Mouse (Mus musculus) midbrain, embryonic 14.5 days (tissue): ENCODE measurements at regions not wholly inside any gene's neighbourhood (a gene's known extent, or its start where the extent isn't known, plus 50 kb on each side); places are given as distances from the start of the nearest gene placed in this dataset.
A peak's percentile ranks its signal among the peaks of the same experiment; 100 is the strongest.

Experiments
- ATAC-seq: fragments of 200-750 bp; cut with Nextera tagmentation; 2 replicates; pipeline ENCODE4 v1.8.0; 2017; ENCODE audit warnings: moderate number of reproducible peaks, moderate library complexity; ENCODE audit not compliant: low FRiP score, low TSS enrichment
- DNase-seq: peaks from one replicate; pipeline ENCODE4 v3.0.0-alpha.2; 2015
- H3K27ac ChIP-seq: fragments of 300-500 bp; sonication (generic); replicated peaks from 2 replicates; pipeline ENCODE4 v1.5.1; 2014; ENCODE audit warnings: mild to moderate bottlenecking, low read depth, low read length, moderate library complexity
- H3K27me3 ChIP-seq: fragments of 300-500 bp; sonication (generic); 2 replicates; pipeline ENCODE4 v1.6.1; 2014; ENCODE audit warnings: low read length, control low read depth, mixed read lengths; ENCODE audit not compliant: control insufficient read depth, insufficient read depth
- H3K36me3 ChIP-seq: fragments of 300-500 bp; sonication (generic); 2 replicates; pipeline ENCODE4 v1.6.1; 2014; ENCODE audit warnings: low read length, control low read depth; ENCODE audit not compliant: control insufficient read depth, insufficient read depth
- H3K4me1 ChIP-seq: fragments of 300-500 bp; sonication (generic); 2 replicates; pipeline ENCODE4 v1.6.1; 2014; ENCODE audit warnings: mild to moderate bottlenecking, antibody characterized with exemption, low read length, control low read depth; ENCODE audit not compliant: control insufficient read depth, insufficient read depth
- H3K4me2 ChIP-seq: fragments of 300-500 bp; sonication (generic); 2 replicates; pipeline ENCODE4 v1.6.1; 2014; ENCODE audit warnings: mild to moderate bottlenecking, low read length, moderate library complexity
- H3K4me3 ChIP-seq: fragments of 300-500 bp; sonication (generic); replicated peaks from 2 replicates; pipeline ENCODE4 v1.5.1; 2014; ENCODE audit warnings: low read depth, low read length
- H3K9ac ChIP-seq: fragments of 300-500 bp; sonication (generic); replicated peaks from 2 replicates; pipeline ENCODE4 v1.6.1; 2014; ENCODE audit warnings: mild to moderate bottlenecking, low read length, moderate library complexity
- H3K9me3 ChIP-seq: fragments of 300-500 bp; sonication (generic); 2 replicates; pipeline ENCODE4 v1.6.1; 2016; ENCODE audit warnings: low read length, control low read depth, mixed read lengths; ENCODE audit not compliant: control insufficient read depth
- whole genome bisulfite sequencing: fragments of 180-500 bp; shearing (Covaris S2); extraction: QIAGEN DNeasy Blood & Tissue Kit; methylation state at CpG from one replicate; pipeline ENCODE4 v1.1.7; 2014; 5-methylcytosine and 5-hydroxymethylcytosine counted together

- Histone ChIP-seq H3K27me3 (no peaks in the 10 kb centered on the region), H3K27ac (no peak overlapping the region), H3K4me1 (no peaks in the 10 kb centered on the region), H3K4me3 (no peak overlapping the region), H3K9me3 (no peaks in the 10 kb centered on the region), H3K9ac (no peak overlapping the region), H3K36me3 (no peaks in the 10 kb centered on the region), H3K4me2 (no peak overlapping the region)
- DNase-seq: peak; percentile 60
- ATAC-seq: no peak
- WGBS: 68% methylated on average over 1 of the region's 1 CpGs
These were observed 185.2 kb downstream of the Dad1 start for GRCm38 (mm10) chr14:54068684-54069083.

- peaks cover 5% of the 10 kb centered on the region; the same call in 1 of the 2 replicates for H3K4me1 ChIP-seq
- H3K27ac ChIP-seq: no peak overlapping the region; the same call in 1 of the 2 replicates
- no peak overlapping the region for H3K9ac ChIP-seq
- H3K4me3 ChIP-seq: no peak overlapping the region
- no peak overlapping the region for H3K4me2 ChIP-seq
- 55% methylated on average over 4 of the region's 4 CpGs for WGBS
- H3K9me3 ChIP-seq: no peaks in the 10 kb centered on the region
- no peak for DNase-seq
- no peaks in the 10 kb centered on the region for H3K36me3 ChIP-seq
- H3K27me3 ChIP-seq: no peaks in the 10 kb centered on the region
- no peak for ATAC-seq
These were observed 188.4 kb downstream of the Dad1 start for GRCm38 (mm10) chr14:54065466-54065865.

- H3K4me2 ChIP-seq: peak overlapping the region; percentile 18; the same call in 1 of the 2 replicates
- H3K4me1 ChIP-seq: peaks cover 11% of the 10 kb centered on the region
- peak overlapping the region; percentile 45; the same call in 1 of the 2 replicates for H3K27ac ChIP-seq
- ATAC-seq (peak; percentile 31; the same call in 1 of the 2 replicates), DNase-seq (peak; percentile 92)
- H3K9me3 ChIP-seq: no peaks in the 10 kb centered on the region
- H3K4me3 ChIP-seq: no peak overlapping the region
- H3K27me3 ChIP-seq: no peaks in the 10 kb centered on the region
- H3K9ac ChIP-seq: no peak overlapping the region
- H3K36me3 ChIP-seq: no peaks in the 10 kb centered on the region
- WGBS: 24% methylated on average over 11 of the region's 11 CpGs
These were observed 189.1 kb downstream of the Dad1 start for GRCm38 (mm10) chr14:54064541-54065402.

GRCm38 (mm10) chr14:54061570-54061969, 192.3 kb downstream of the Dad1 start:
- H3K9ac ChIP-seq: no peak overlapping the region
- DNase-seq (no peak), ATAC-seq (no peak)
- 0 out of 2 replicates have a peak overlapping the region, but pooled peaks have one; percentile 33 for H3K27ac ChIP-seq
- no peaks in the 10 kb centered on the region for H3K27me3 ChIP-seq
- no peaks in the 10 kb centered on the region for H3K9me3 ChIP-seq
- peaks cover 23% of the 10 kb centered on the region for H3K4me1 ChIP-seq
- no peak overlapping the region for H3K4me3 ChIP-seq
- WGBS: 19% methylated on average over 3 of the region's 3 CpGs
- no peaks in the 10 kb centered on the region for H3K36me3 ChIP-seq
- no peak overlapping the region for H3K4me2 ChIP-seq

GRCm38 (mm10) chr14:54059776-54060175, 194.1 kb downstream of the Dad1 start:
- 16% methylated on average over 4 of the region's 4 CpGs for WGBS
- ATAC-seq (peak; percentile 85), DNase-seq (peak; percentile 97)
- Histone ChIP-seq H3K36me3 (no peaks in the 10 kb centered on the region), H3K9me3 (no peaks in the 10 kb centered on the region), H3K4me1 (peaks cover 23% of the 10 kb centered on the region), H3K4me3 (no peak overlapping the region), H3K9ac (no peak overlapping the region), H3K27me3 (no peaks in the 10 kb centered on the region), H3K27ac (peak overlapping the region; percentile 10; the same call in 1 of the 2 replicates), H3K4me2 (no peak overlapping the region)

- peaks cover 23% of the 10 kb centered on the region for H3K4me1 ChIP-seq
- H3K9ac ChIP-seq: no peak overlapping the region
- no peak overlapping the region for H3K4me3 ChIP-seq
- no peaks in the 10 kb centered on the region for H3K36me3 ChIP-seq
- H3K27ac ChIP-seq: peak overlapping the region; percentile 66; the same call in 1 of the 2 replicates
- H3K9me3 ChIP-seq: no peaks in the 10 kb centered on the region
- H3K4me2 ChIP-seq: no peak overlapping the region
- no peaks in the 10 kb centered on the region for H3K27me3 ChIP-seq
- ATAC-seq: no peak
- WGBS: 81% methylated on average over 6 of the region's 6 CpGs
- DNase-seq: no peak
These were observed 194.8 kb downstream of the Dad1 start for GRCm38 (mm10) chr14:54059096-54059495.

GRCm38 (mm10) chr14:54056691-54057090, 197.2 kb downstream of the Dad1 start:
- Histone ChIP-seq H3K36me3 (no peaks in the 10 kb centered on the region), H3K9ac (no peak overlapping the region), H3K4me2 (no peak overlapping the region), H3K27ac (no peak overlapping the region), H3K9me3 (no peaks in the 10 kb centered on the region), H3K4me3 (no peak overlapping the region), H3K27me3 (no peaks in the 10 kb centered on the region), H3K4me1 (peaks cover 23% of the 10 kb centered on the region)
- 81% methylated on average over 7 of the region's 7 CpGs for WGBS
- ATAC-seq (no peak), DNase-seq (no peak)

GRCm38 (mm10) chr14:54055390-54055789, 198.5 kb downstream of the Dad1 start:
- Histone ChIP-seq H3K27ac (no peak overlapping the region), H3K36me3 (no peaks in the 10 kb centered on the region), H3K9ac (no peak overlapping the region), H3K4me1 (peaks cover 17% of the 10 kb centered on the region), H3K4me3 (no peak overlapping the region), H3K9me3 (no peaks in the 10 kb centered on the region), H3K4me2 (no peak overlapping the region), H3K27me3 (no peaks in the 10 kb centered on the region)
- WGBS: 39% methylated on average over 6 of the region's 6 CpGs
- no peak for ATAC-seq
- DNase-seq: no peak

GRCm38 (mm10) chr14:54042286-54042685, 211.6 kb downstream of the Dad1 start:
- no peak overlapping the region for H3K4me2 ChIP-seq
- no peaks in the 10 kb centered on the region for H3K27me3 ChIP-seq
- WGBS: 93% methylated on average over 2 of the region's 2 CpGs
- DNase-seq: no peak
- H3K4me3 ChIP-seq: no peak overlapping the region
- H3K27ac ChIP-seq: no peak overlapping the region
- no peak for ATAC-seq
- no peaks in the 10 kb centered on the region for H3K9me3 ChIP-seq
- no peaks in the 10 kb centered on the region for H3K4me1 ChIP-seq
- no peaks in the 10 kb centered on the region for H3K36me3 ChIP-seq
- no peak overlapping the region for H3K9ac ChIP-seq
